Mouse (Mus musculus) lung, embryonic 15.5 days (tissue): ENCODE data around the gene Tmem72. TPM values are rescaled to one million over a fixed set of nuclear protein-coding genes. Genes with fewer than 3 reads are reported as not detected.

Experiments used
- ATAC-seq: fragments of 200-750 bp; cut with Nextera tagmentation; 2 replicates; pipeline ENCODE4 v1.8.0; 2017; ENCODE audit warnings: moderate number of reproducible peaks, borderline replicate concordance; ENCODE audit not compliant: low FRiP score, low TSS enrichment; ENCODE audit errors: extremely low read depth
- H3K27ac ChIP-seq: fragments of 300-500 bp; sonication (generic); 2 replicates; pipeline ENCODE4 v1.5.1; 2015; ENCODE audit warnings: moderate library complexity, mild to moderate bottlenecking, inconsistent platforms
- H3K27me3 ChIP-seq: fragments of 300-500 bp; sonication (generic); 2 replicates; pipeline ENCODE4 v1.6.1; 2015; ENCODE audit warnings: inconsistent platforms
- H3K36me3 ChIP-seq: fragments of 300-500 bp; sonication (generic); 2 replicates; pipeline ENCODE4 v1.6.1; 2015; ENCODE audit warnings: inconsistent platforms
- H3K4me1 ChIP-seq: fragments of 300-500 bp; sonication (generic); 2 replicates; pipeline ENCODE4 v1.6.1; 2015; ENCODE audit warnings: inconsistent platforms
- H3K4me2 ChIP-seq: fragments of 300-500 bp; sonication (generic); 2 replicates; pipeline ENCODE4 v1.6.1; 2015; ENCODE audit warnings: inconsistent platforms, mild to moderate bottlenecking, moderate library complexity
- H3K4me3 ChIP-seq: fragments of 300-500 bp; sonication (generic); 2 replicates; pipeline ENCODE4 v1.5.1; 2015; ENCODE audit warnings: mild to moderate bottlenecking, inconsistent platforms
- H3K9ac ChIP-seq: fragments of 300-500 bp; sonication (generic); 2 replicates; pipeline ENCODE4 v1.6.1; 2015; ENCODE audit warnings: inconsistent platforms
- H3K9me3 ChIP-seq: fragments of 300-500 bp; sonication (generic); 2 replicates; pipeline ENCODE4 v1.6.1; 2016; ENCODE audit warnings: inconsistent platforms
- WGBS: fragments of 180-500 bp; shearing (Covaris S2); methylation state at CpG from one replicate; pipeline ENCODE4 v1.1.7; 2015; 5-methylcytosine and 5-hydroxymethylcytosine counted together
- polyA plus RNA-seq: library from polyadenylated mRNA; unstranded; fragments of >200 nt; fragmentation: Nextera tagmentation; extraction: Ambion mirVana; gene quantifications from 2 replicates; pipeline ENCODE4 v1.2.1, GENCODE M21; 2015

Gene Tmem72
- polyA plus RNA-seq, 1 experiment from 2014 or later: 0.05 TPM

DNA sequence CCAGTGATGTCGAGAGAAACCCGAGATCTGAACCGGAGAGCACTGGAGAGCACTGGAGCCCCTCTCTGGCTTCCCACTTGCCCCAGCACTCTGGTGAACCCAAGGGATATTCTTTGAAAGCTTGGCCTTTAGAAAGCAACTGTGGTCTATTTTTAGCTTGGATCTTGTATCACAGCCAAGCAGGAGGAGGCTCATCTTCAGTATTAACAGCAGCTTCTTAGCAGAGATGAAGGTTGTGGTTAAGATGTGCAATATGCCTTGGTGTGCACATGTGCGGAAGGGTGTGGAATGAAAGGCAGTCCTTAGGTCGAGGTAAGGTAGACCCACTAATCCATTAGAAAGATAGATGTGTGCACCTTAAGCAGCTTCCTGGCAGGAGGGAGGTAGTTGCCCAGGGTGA is 2.1 kb downstream of the Tmem72 start:
- H3K36me3 ChIP-seq: no peaks in the 10 kb centered on the region
- H3K27ac ChIP-seq: no peak overlapping the region
- WGBS: 63% methylated on average over 5 of the region's 5 CpGs

DNA sequence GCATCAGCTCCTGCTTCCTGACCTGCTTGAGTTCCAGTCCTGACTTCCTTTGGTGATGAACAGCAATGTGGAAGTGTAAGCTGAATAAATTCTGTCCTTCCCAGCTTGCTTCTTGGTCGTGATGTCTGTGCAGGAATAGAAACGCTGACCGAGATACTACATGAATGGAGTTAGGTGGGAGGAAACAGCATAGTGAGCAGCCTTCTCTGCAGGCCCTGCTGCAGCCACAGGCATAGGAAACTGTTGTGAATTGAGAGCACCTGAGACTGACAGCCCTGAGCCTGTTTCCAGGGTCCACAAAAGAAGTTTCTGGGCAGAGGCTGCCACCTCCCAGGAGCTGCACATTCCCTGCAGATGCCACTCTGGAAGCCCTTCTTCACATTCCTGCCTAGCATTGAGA is 2.7 kb downstream of the Tmem72 start:
- no peak overlapping the region for H3K9ac ChIP-seq
- no peak overlapping the region for H3K27ac ChIP-seq
- 83% methylated on average over 3 of the region's 3 CpGs for WGBS
- no peaks in the 10 kb centered on the region for H3K36me3 ChIP-seq
- H3K4me3 ChIP-seq: no peak overlapping the region
- 0 out of 2 replicates have a peak, but pooled peaks cover 4% of the 10 kb centered on the region for H3K4me1 ChIP-seq
- H3K4me2 ChIP-seq: no peak overlapping the region
- ATAC-seq: no peak
- no peaks in the 10 kb centered on the region for H3K27me3 ChIP-seq
- no peaks in the 10 kb centered on the region for H3K9me3 ChIP-seq

More for the DNA sequence above, 2.1 kb downstream of the Tmem72 start:
- H3K9ac ChIP-seq: no peak overlapping the region
- no peaks in the 10 kb centered on the region for H3K27me3 ChIP-seq
- H3K4me2 ChIP-seq: no peak overlapping the region
- H3K4me3 ChIP-seq: no peak overlapping the region
- H3K9me3 ChIP-seq: no peaks in the 10 kb centered on the region
- no peak for ATAC-seq
- 0 out of 2 replicates have a peak, but pooled peaks cover 4% of the 10 kb centered on the region for H3K4me1 ChIP-seq

DNA sequence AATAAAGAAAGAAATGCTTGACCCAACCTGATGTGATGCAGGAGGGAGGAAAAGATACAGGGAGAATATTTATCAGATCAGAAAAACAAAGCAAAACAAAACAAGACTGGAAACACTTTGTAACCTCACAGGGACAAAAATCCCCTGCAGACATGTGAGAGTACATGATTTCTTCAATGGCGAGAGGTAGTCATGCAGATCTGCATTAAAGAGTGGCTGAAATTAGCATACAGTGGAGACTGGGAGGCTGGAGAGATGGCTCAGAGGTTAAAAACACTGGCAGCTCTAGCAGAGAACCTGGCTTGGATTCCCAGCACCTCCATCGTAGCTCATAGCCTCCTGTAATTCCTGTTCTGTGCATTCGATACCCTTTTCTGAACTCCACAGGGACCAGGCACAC is 4.2 kb downstream of the Tmem72 start:
- H3K36me3 ChIP-seq: no peaks in the 10 kb centered on the region
- H3K9me3 ChIP-seq: no peaks in the 10 kb centered on the region
- no peaks in the 10 kb centered on the region for H3K27me3 ChIP-seq
- no peak overlapping the region for H3K4me2 ChIP-seq
- H3K9ac ChIP-seq: no peak overlapping the region
- no peak for ATAC-seq
- no peak overlapping the region for H3K27ac ChIP-seq
- H3K4me1 ChIP-seq: 0 out of 2 replicates have a peak, but pooled peaks cover 4% of the 10 kb centered on the region
- no peak overlapping the region for H3K4me3 ChIP-seq
- WGBS: 86% methylated on average over 3 of the region's 3 CpGs

DNA sequence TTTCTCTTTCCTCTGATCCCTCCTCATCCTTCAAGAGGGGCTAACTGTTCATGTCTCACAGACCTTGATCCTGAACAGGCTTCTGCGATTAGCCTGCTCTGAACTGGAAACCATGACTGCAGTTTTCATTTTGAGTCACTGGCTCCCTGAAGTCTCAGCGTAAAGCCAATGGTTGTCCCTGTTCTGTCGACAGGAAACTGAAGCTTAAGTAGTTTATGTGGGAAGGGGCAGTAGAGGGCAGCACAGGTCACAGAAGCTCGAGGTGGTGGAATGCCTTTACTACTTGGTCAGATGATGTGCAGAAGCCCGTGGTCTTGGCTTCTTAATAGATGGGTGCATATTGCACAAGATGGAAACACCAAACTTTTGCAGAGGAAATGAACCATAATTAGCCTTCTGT is 4.7 kb downstream of the Tmem72 start:
- H3K27ac ChIP-seq: no peak overlapping the region
- no peaks in the 10 kb centered on the region for H3K27me3 ChIP-seq
- WGBS: 19% methylated on average over 5 of the region's 5 CpGs
- H3K4me1 ChIP-seq: 0 out of 2 replicates have a peak, but pooled peaks cover 4% of the 10 kb centered on the region
- H3K9ac ChIP-seq: no peak overlapping the region
- no peaks in the 10 kb centered on the region for H3K9me3 ChIP-seq
- no peak overlapping the region for H3K4me3 ChIP-seq
- H3K36me3 ChIP-seq: no peaks in the 10 kb centered on the region
- no peak for ATAC-seq
- no peak overlapping the region for H3K4me2 ChIP-seq

DNA sequence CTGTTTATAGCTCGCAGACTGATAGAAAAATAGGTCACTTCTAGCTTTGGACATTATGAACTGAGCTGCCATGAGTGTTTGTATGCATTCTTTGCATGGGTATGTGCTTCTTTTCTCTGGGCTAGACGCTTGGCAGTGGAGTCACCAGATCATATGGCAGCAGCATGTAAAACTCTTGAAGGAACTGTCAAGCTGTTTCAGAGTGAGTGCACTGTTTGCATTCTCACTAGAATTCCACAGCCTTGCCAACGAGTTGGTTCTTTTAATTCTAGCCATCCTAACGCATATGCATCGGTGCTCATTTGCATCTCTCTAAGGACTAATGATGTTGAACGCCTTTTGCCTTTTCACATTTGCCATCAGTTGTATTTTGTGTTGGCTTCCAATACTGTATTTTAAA is 12.4 kb downstream of the Tmem72 start:
- H3K27ac ChIP-seq: no peak overlapping the region
- H3K36me3 ChIP-seq: no peaks in the 10 kb centered on the region
- H3K27me3 ChIP-seq: no peaks in the 10 kb centered on the region
- no peak for ATAC-seq
- no peak overlapping the region for H3K4me3 ChIP-seq
- H3K4me1 ChIP-seq: no peaks in the 10 kb centered on the region
- H3K9me3 ChIP-seq: no peaks in the 10 kb centered on the region
- WGBS: 69% methylated on average over 6 of the region's 6 CpGs
- no peak overlapping the region for H3K9ac ChIP-seq
- H3K4me2 ChIP-seq: no peak overlapping the region

DNA sequence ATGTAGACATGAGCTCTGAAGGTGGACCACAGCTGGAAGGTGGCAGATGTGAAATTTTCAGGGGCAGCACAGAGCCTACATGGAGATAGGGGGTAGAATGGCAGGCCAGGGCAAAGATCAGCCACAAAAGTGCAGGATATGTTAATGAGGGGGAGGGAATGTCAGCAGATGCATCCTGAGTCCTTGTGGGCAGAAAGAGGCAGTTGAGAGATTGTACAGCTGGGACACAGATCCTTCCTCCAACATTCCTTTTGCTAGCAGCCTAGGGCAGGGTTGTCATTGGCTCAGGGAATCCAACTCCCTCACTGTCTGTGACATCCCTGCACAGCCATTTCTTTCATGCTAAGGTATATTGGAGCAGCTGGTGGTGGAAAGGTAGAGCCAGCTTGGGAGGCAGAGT is 15.9 kb downstream of the Tmem72 start:
- H3K27ac ChIP-seq: no peak overlapping the region
- no peaks in the 10 kb centered on the region for H3K9me3 ChIP-seq
- H3K27me3 ChIP-seq: no peaks in the 10 kb centered on the region
- no peaks in the 10 kb centered on the region for H3K4me1 ChIP-seq
- no peaks in the 10 kb centered on the region for H3K36me3 ChIP-seq
- no peak overlapping the region for H3K9ac ChIP-seq
- H3K4me2 ChIP-seq: no peak overlapping the region
- H3K4me3 ChIP-seq: no peak overlapping the region
- ATAC-seq: no peak

DNA sequence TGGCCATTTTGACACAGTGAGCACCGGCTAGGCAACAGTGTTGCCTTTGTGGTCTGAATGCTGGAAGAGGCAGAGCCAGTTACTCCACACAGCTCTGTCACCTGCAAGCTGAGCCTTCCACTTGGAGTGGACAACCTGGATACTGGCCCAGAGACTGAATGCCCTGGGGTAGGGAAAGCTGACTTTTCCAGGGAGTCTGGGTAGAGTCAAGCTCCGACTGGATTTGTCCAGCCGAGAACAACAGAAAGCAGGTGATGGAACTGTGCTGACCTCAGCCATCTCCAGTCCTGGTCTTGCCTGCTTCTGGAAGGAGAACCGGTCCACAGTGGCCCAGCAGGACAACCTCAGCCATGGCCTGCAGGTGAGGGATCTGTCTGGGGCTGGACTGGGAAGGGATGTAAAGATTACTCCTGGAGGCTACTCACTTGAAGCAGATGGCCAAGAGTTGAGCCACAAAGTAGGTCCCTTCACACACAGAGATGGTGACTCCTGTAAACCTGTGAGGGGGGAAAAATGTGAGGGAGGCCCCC is 18.8 kb downstream of the Tmem72 start:
- no peak overlapping the region for H3K27ac ChIP-seq
- WGBS: 89% methylated on average over 4 of the region's 4 CpGs
- H3K4me3 ChIP-seq: no peak overlapping the region
- no peaks in the 10 kb centered on the region for H3K4me1 ChIP-seq
- H3K27me3 ChIP-seq: no peaks in the 10 kb centered on the region
- H3K9ac ChIP-seq: no peak overlapping the region
- H3K4me2 ChIP-seq: no peak overlapping the region
- no peak for ATAC-seq
- no peaks in the 10 kb centered on the region for H3K36me3 ChIP-seq
- no peaks in the 10 kb centered on the region for H3K9me3 ChIP-seq

DNA sequence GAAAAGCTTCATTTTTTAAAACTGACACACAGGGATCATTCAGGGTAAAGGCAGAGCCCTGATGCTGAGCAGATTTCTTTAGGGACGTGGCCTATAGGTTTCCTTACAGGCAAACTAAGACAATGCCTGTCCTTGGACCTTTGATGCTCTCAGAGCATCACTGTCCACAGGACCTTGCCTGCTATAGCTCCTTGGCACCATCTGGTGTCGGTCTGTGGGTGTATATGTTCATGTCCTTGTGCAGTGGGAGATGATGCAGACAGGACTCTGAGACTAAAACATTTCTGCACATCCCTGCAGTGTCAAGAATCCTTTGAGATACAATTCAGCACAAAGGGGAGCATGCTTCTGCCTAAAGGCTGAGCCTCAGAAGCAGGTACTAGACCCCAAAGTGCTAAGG is 19.3 kb downstream of the Tmem72 start:
- ATAC-seq: no peak
- WGBS: 48% methylated on average over 2 of the region's 2 CpGs
- H3K4me2 ChIP-seq: no peak overlapping the region
- H3K36me3 ChIP-seq: no peaks in the 10 kb centered on the region
- no peaks in the 10 kb centered on the region for H3K27me3 ChIP-seq
- no peak overlapping the region for H3K9ac ChIP-seq
- H3K9me3 ChIP-seq: no peaks in the 10 kb centered on the region
- no peak overlapping the region for H3K4me3 ChIP-seq
- no peak overlapping the region for H3K27ac ChIP-seq
- H3K4me1 ChIP-seq: no peaks in the 10 kb centered on the region

DNA sequence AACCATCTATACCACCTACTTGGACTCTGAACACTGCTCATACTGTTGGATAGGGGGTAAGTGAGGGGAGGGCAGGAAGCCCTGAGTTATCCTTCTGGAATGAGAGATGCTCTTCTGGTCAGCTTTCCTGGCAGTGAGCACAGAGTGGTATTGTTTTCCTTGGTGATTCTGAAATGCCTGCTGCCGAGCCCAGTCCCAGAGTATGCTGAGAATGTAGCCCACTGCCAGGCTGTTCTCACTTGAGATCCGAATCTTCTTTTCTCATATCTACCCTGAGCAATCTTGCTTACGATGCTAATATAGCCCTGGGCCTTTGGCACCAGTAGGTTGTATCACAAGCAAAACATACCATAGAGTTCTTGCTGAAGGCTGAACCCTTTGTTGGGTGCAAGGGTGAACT is 22.4 kb downstream of the Tmem72 start:
- Histone ChIP-seq H3K4me1 (no peaks in the 10 kb centered on the region), H3K27me3 (no peaks in the 10 kb centered on the region), H3K4me3 (no peak overlapping the region), H3K9ac (no peak overlapping the region), H3K27ac (no peak overlapping the region), H3K36me3 (no peaks in the 10 kb centered on the region), H3K4me2 (no peak overlapping the region), H3K9me3 (no peaks in the 10 kb centered on the region)
- WGBS: 67% methylated on average over 3 of the region's 3 CpGs
- ATAC-seq: no peak

DNA sequence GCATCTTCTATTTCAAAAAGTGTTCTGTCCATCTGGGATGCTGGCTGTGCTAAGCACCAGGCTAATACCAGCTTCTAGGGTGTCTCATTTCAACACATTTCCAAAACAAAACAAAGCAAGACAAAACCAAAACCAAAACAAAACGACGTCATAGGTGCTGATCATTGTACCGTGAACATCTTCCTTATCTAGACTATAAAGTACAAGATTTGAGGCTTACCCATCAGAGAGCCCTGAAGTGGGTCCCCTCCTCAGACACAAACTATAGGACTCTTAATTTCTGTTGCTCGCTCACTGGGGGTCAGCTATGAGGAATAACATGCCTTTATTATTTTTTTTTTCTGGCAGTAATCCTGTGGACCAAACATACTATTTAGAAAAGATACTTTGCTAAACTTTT is 23.1 kb downstream of the Tmem72 start:
- no peak overlapping the region for H3K27ac ChIP-seq
- no peak overlapping the region for H3K4me2 ChIP-seq
- 75% methylated on average over 4 of the region's 4 CpGs for WGBS
- no peak overlapping the region for H3K9ac ChIP-seq
- H3K4me1 ChIP-seq: no peaks in the 10 kb centered on the region
- H3K4me3 ChIP-seq: no peak overlapping the region
- ATAC-seq: no peak
- H3K9me3 ChIP-seq: no peaks in the 10 kb centered on the region
- no peaks in the 10 kb centered on the region for H3K36me3 ChIP-seq
- no peaks in the 10 kb centered on the region for H3K27me3 ChIP-seq

DNA sequence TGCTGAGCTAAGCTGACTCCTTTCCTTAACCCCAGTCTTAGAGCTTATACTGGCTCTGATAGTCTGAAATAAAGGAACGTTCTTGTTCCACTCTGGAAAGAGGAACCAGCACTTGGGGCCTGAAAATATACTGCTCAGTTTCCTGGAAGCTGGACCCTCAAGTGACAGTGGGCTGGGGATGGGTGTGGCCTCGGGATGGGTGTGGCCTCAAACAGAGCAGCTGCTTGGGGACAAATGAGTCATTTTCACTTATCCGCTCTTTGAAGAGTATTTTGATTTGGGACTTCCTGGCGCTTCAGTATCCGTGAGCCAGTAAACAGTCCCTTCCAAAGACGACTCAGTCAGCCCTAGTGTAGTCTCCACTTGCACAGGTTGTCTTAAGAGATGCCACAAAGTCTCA is 34.4 kb downstream of the Tmem72 start:
- Histone ChIP-seq H3K27ac (no peak overlapping the region), H3K36me3 (no peaks in the 10 kb centered on the region), H3K27me3 (no peaks in the 10 kb centered on the region), H3K4me2 (no peak overlapping the region), H3K9ac (no peak overlapping the region), H3K4me1 (no peaks in the 10 kb centered on the region), H3K4me3 (no peak overlapping the region), H3K9me3 (no peaks in the 10 kb centered on the region)
- 14% methylated on average over 6 of the region's 6 CpGs for WGBS
- ATAC-seq: no peak

DNA sequence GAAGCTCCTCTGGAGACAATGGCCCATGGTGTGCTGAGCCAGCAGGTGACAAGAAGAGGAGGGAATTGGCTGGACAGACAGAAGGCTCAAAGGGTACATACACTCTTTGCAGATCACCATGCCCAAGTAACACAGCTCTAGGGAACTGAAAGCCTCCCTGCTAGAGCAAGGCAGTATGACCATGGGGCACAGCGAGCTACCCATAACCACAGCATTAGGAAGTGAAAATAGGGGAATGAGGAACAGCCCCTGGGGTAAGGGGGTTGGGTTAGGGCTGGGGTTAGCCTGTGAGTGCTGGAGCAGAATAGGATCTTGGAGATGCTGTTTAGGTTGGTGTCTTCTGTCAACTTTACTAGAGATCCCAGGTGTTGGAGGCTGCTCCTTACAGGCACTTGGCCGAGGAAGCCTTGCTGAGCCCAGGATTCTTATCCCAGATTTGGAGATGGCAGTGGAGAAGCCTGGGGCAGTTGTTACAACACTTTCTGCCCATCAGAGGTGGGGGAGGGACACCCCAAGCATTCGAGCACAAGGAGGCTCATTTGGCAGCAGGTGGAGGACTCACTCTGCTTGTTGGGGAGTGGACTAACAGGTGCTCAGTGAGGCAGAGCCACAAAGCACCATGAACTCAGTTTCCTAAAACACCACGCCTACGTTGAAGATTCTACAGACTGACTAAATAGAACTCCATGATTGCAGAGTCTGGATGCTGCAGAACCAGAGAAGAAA is 37.0 kb downstream of the Tmem72 start:
- no peaks in the 10 kb centered on the region for H3K36me3 ChIP-seq
- H3K27ac ChIP-seq: no peak overlapping the region
- no peaks in the 10 kb centered on the region for H3K27me3 ChIP-seq
- H3K4me2 ChIP-seq: no peak overlapping the region
- H3K9ac ChIP-seq: no peak overlapping the region
- H3K9me3 ChIP-seq: no peaks in the 10 kb centered on the region
- WGBS: 59% methylated on average over 5 of the region's 5 CpGs
- no peak for ATAC-seq
- H3K4me3 ChIP-seq: no peak overlapping the region
- H3K4me1 ChIP-seq: no peaks in the 10 kb centered on the region
